Mouse (Mus musculus) inflammation-experienced regulatory T-cells, adult 6 months (primary cell): ENCODE data around the gene Olfr71. TPM values are rescaled to one million over a fixed set of nuclear protein-coding genes. Genes with fewer than 3 reads are reported as not detected.

Experiments used
- ATAC-seq: one replicate; pipeline ENCODE4 v1.8.0; 2017
- polyA plus RNA-seq, 3 experiments: library from polyadenylated mRNA; unstranded; fragments of 100-300 nt; shearing (Covaris generic); gene quantifications; one replicate each; pipeline ENCODE4 v1.2.1; 2017

Gene Olfr71
- polyA plus RNA-seq, 3 experiments from 2014 or later: not detected

DNA sequence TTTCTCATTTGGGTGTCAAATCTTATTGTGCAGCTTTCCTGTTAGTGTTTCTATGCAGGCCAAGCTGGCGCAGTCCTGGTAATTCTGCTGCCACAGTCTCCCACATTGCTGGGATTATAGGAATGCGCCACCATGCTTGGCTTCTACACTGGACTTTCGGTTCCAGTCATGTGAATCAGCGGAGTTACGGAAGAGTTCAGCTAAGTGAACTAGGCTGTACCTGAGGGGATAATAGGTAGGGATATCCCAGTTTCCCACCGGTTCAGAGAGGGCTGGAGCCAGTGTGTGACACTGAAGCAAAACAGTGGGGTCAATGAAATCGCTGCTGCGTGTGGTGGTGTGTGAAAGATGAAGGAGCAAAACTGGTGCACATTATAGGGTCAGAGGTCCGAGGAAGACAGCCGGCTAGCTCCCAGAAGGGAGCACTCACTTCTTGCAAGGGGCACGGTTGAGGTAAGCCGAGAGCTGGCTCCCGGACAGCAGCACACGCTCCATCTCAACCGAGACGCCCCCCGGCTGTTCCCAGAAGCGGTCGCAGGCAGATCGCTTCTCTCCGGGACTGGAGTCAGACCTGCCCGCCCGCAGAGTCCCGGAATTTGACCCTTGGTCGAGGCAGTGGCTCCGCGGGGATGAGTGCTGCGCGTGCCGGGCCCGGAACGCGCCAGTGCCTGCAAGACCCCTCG is 54.3 kb downstream of the Olfr71 start:
- peak; percentile 4 for ATAC-seq

Other genes starting within 250 kb of the Olfr71 start
- 100 to 1,000 TPM; 142 to 164 (median 156) TPM for gene Sit1, start 226.5 kb downstream of the Olfr71 start, polyA plus RNA-seq
- gene Ccdc107, start 217.4 kb downstream of the Olfr71 start, polyA plus RNA-seq: 10 to 100 TPM; 36.5 to 72.9 (median 72.1) TPM
- gene Arhgef39, start 210.6 kb downstream of the Olfr71 start, polyA plus RNA-seq: 10 to 100 TPM in 1 of 3 experiments, 1 to 10 TPM in 2; 5.1 to 10.3 (median 6.2) TPM
- gene Car9, start 203.3 kb downstream of the Olfr71 start, polyA plus RNA-seq: under 1 TPM; 0.48 to 0.84 (median 0.79) TPM
- not detected for gene Tpm2, start 186.5 kb downstream of the Olfr71 start, polyA plus RNA-seq
- 100 to 1,000 TPM in 1 of 3 experiments, 10 to 100 TPM in 2; 90.0 to 104 (median 99.8) TPM for gene Creb3, start 147.9 kb downstream of the Olfr71 start, polyA plus RNA-seq
- 100 to 1,000 TPM in 1 of 3 experiments, 10 to 100 TPM in 2; 77.8 to 132 (median 93.7) TPM for gene Tln1, start 147.6 kb downstream of the Olfr71 start, polyA plus RNA-seq
- 10 to 100 TPM; 12.4 to 13.5 (median 12.6) TPM for gene Rgp1, start 131.5 kb downstream of the Olfr71 start, polyA plus RNA-seq
- gene Gba2, start 131.4 kb downstream of the Olfr71 start, polyA plus RNA-seq: 10 to 100 TPM; 12.8 to 14.6 (median 14.2) TPM
- not detected for gene Msmp, start 125.8 kb downstream of the Olfr71 start, polyA plus RNA-seq
- gene Npr2, start 78.3 kb downstream of the Olfr71 start, polyA plus RNA-seq: not detected
- gene Spag8, start 56.7 kb downstream of the Olfr71 start, polyA plus RNA-seq: under 1 TPM in 1 of 3 experiments, not detected in 2; 0.54 TPM
- gene Hint2, start 53.8 kb downstream of the Olfr71 start, polyA plus RNA-seq: 10 to 100 TPM; 30.3 to 47.5 (median 34.2) TPM
- 1 to 10 TPM in 1 of 3 experiments, under 1 TPM in 2; 0.87 to 1.0 (median 0.87) TPM for gene Tmem8b, start 41.3 kb downstream of the Olfr71 start, polyA plus RNA-seq
- 1 to 10 TPM; 2.8 to 3.7 (median 3.4) TPM for gene Fam221b, start 41.1 kb downstream of the Olfr71 start, polyA plus RNA-seq
- gene Olfr70, start 9.4 kb downstream of the Olfr71 start, polyA plus RNA-seq: not detected
- gene Hrct1, start 16.9 kb upstream of the Olfr71 start, polyA plus RNA-seq: not detected
- under 1 TPM in 1 of 3 experiments, not detected in 2; 0.23 TPM for gene Spaar, start 19.8 kb upstream of the Olfr71 start, polyA plus RNA-seq
- gene Olfr159, start 60.8 kb upstream of the Olfr71 start, polyA plus RNA-seq: not detected
- not detected for gene Olfr156, start 113.6 kb upstream of the Olfr71 start, polyA plus RNA-seq
- under 1 TPM; 0.28 to 0.86 (median 0.56) TPM for gene Olfr157, start 129.9 kb upstream of the Olfr71 start, polyA plus RNA-seq
- gene Olfr155, start 141.3 kb upstream of the Olfr71 start, polyA plus RNA-seq: not detected
- gene Reck, start 165.3 kb upstream of the Olfr71 start, polyA plus RNA-seq: 1 to 10 TPM; 3.6 to 6.3 (median 5.3) TPM
- gene Glipr2, start 247.1 kb upstream of the Olfr71 start, polyA plus RNA-seq: 100 to 1,000 TPM; 153 to 302 (median 185) TPM